Mouse (Mus musculus): ENCODE results near the gene Atxn7l2. TPM values are rescaled to one million over a fixed set of nuclear protein-coding genes. Genes with fewer than 3 reads are reported as not detected.

Gene Atxn7l2
- polyA plus RNA-seq (2015; fragmentation: Nextera tagmentation; extraction: Ambion mirVana), result 4.3 and 4.8 TPM in 2 replicates

DNA sequence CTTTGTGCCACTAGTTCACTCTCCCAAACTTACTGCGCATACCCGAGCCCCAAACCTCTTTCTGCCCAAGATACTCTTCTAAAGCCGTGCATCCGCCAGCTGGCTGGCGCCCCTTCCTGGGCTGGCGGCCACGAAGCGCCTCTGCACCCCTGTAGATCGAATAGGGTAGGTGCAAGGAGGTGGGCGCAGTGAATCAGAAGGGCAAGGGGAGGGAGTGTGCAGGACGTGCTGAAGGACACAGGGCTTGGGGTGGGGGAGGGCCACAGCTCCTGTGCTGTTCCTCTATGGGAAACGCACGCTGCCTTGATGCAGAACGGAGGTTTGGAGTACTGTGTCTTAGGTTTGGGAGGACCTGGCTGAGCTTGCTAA, at the start of gene Atxn7l2:
TSS of gene Atxn7l2 (minus strand) at position 164 of the 369 bp plus-strand sequence.
- peak within 1 kb of the TSS; percentile 94 for H3K4me2 ChIP-seq (replicated peaks; ENCODE audit: low read depth)
- WGBS, result under 1% methylated on average over 14 of the region's 14 CpGs
- H3K4me3 ChIP-seq (ENCODE audit: low read depth, low read length), result peak within 1 kb of the TSS; percentile 76
- ATAC-seq (ENCODE audit: low FRiP score, low TSS enrichment) (peak; percentile 67), DNase-seq (ENCODE audit: low spot score) (no peak)
- H3K36me3 ChIP-seq (ENCODE audit: control insufficient read depth, insufficient read depth, low read length), result no peaks in the 10 kb centered on the region; the same call in 1 of the 2 replicates
- H3K4me1 ChIP-seq (replicated peaks; ENCODE audit: control insufficient read depth, insufficient read depth), result peaks cover 5% of the 10 kb centered on the region; the same call in 1 of the 2 replicates
- H3K27me3 ChIP-seq (ENCODE audit: control insufficient read depth, insufficient read depth, low read length), result no peaks in the 10 kb centered on the region
- H3K9ac ChIP-seq (ENCODE audit: low read length), result peak within 1 kb of the TSS; percentile 87
- TF ChIP-seq EP300 (optimal IDR thresholded peaks at IDR 0.05), result no peak
- peak; percentile 56 for TF ChIP-seq CTCF (IDR thresholded peaks at IDR 0.05; ENCODE audit: low read depth)
- H3K9me3 ChIP-seq (ENCODE audit: control insufficient read depth, low read length), result no peaks in the 10 kb centered on the region
- H3K27ac ChIP-seq (replicated peaks), result peak within 1 kb of the TSS; percentile 91

DNA sequence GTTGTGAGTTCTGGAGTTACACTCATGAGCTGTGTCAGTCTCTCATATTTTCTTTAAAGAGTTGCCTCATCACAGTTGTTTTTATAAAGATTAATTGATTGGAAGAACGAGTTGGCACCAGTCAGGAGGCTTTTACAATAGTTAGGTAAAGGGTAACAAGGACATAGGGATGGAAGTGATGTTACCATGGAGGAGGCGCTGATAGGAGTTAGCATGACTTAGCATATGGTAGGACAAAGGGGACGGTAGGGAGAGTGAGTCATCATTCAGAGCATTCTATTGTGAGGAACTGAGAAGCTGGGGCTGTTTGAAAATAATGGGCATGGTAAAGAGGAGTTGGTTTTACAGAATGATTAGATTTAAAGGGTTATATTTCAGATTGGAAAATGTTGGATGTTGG, 48.6 kb upstream of the Atxn7l2 start:
- Histone ChIP-seq H3K9ac (ENCODE audit: low read length) (no peak overlapping the region), H3K27ac (replicated peaks) (no peak overlapping the region), H3K36me3 (ENCODE audit: control insufficient read depth, insufficient read depth, low read length) (peaks cover 6% of the 10 kb centered on the region), H3K4me3 (ENCODE audit: low read depth, low read length) (no peak overlapping the region), H3K4me1 (replicated peaks; ENCODE audit: control insufficient read depth, insufficient read depth) (no peaks in the 10 kb centered on the region), H3K27me3 (ENCODE audit: control insufficient read depth, insufficient read depth, low read length) (no peaks in the 10 kb centered on the region), H3K4me2 (replicated peaks; ENCODE audit: low read depth) (no peak overlapping the region), H3K9me3 (ENCODE audit: control insufficient read depth, low read length) (no peaks in the 10 kb centered on the region)
- DNase-seq (ENCODE audit: low spot score) (no peak), ATAC-seq (ENCODE audit: low FRiP score, low TSS enrichment) (no peak)
- WGBS, result 56% methylated on average over 3 of the region's 3 CpGs
- TF ChIP-seq CTCF (IDR thresholded peaks at IDR 0.05; ENCODE audit: low read depth), result no peak
- TF ChIP-seq EP300 (optimal IDR thresholded peaks at IDR 0.05), result no peak

DNA sequence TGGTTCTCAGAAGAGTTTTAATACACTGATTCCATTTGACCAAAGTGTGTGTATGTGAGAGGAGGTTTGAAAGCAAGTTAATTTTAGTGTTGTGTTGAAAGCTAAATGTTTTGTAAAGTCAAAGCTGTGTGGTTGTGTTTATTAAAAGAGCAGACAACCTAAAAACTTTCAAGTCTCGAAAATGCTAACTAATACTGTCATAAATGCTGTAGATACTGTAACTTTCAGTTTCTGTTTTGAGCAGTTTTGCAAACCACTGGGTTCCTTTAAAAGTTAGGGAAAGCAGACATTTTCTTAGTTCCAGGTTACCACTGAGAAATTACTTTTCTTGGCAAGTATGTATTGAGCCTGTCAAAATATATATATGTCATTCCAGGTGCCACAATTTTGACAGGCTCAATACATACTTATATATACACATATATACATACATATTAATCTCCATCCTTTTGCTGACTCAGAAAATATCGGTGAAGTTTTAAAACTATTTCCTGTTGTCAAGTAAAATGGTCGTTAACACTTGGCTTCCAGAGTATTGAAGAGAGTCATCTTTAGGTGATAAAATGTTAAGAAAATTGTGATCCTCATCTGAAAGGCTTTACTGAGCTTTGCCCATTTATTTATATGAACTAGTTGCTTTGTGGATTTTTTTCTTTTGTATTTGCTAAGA, 47.2 kb upstream of the Atxn7l2 start:
- Histone ChIP-seq H3K27me3 (ENCODE audit: control insufficient read depth, insufficient read depth, low read length) (no peaks in the 10 kb centered on the region), H3K4me1 (replicated peaks; ENCODE audit: control insufficient read depth, insufficient read depth) (no peaks in the 10 kb centered on the region), H3K9ac (ENCODE audit: low read length) (peak overlapping the region; percentile 86), H3K4me3 (ENCODE audit: low read depth, low read length) (peak overlapping the region; percentile 87), H3K4me2 (replicated peaks; ENCODE audit: low read depth) (peak overlapping the region; percentile 76), H3K27ac (replicated peaks) (no peak overlapping the region), H3K36me3 (ENCODE audit: control insufficient read depth, insufficient read depth, low read length) (peaks cover 4% of the 10 kb centered on the region), H3K9me3 (ENCODE audit: control insufficient read depth, low read length) (no peaks in the 10 kb centered on the region)
- no peak for TF ChIP-seq EP300 (optimal IDR thresholded peaks at IDR 0.05)
- DNase-seq (ENCODE audit: low spot score) (no peak), ATAC-seq (ENCODE audit: low FRiP score, low TSS enrichment) (no peak)
- 47% methylated on average over 3 of the region's 3 CpGs for WGBS

DNA sequence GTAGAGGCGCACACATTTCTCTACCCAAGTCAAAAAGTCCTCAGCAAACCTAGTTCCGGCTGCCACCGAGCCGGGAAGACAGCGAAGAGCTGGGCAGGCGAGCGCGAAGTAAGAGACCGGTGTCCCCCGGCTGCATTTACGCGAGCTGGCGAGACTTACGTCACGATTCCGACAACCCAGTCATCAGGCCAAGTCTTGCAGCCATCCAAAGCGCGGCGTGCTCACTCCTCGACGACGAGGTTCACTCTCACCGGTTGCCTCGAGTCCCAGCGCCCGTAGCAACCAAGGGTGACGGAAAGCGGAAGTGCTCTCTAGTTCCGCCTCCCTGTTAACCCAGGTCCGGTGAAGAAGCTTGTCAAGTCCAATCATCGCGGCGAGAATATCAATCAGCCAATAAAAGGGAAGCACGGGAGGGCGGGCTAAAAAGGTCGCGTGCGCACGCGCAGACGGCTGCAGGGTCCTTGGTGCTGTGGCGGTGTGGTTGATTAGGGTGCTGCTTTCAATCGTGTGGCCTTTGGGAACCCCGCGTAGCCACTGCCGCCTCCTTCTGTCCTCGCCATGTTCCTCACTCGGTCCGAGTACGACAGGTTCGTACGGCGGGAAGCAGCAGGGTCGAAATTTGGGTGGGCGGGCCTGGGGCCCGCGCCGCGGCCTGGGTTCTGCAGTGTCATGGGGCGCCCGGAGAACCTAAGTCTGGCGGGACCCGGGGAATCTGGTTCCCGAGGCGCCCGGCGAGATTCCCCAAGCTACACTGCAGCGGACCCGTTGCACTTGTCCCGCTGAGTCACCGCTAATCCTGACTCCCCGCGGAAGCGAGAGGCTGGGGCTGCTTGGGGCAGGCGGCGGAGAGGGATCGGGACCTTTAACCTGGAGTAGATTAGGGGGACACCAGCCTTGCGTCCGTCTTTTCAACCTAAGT, 46.2 kb upstream of the Atxn7l2 start, which contains the start of gene Psma5:
TSS of gene Psma5 (plus strand) at position 208 of the 919 bp plus-strand sequence.
- peak; percentile 99 for ATAC-seq (ENCODE audit: low FRiP score, low TSS enrichment)
- no peaks in the 10 kb centered on the region for H3K36me3 ChIP-seq (ENCODE audit: control insufficient read depth, insufficient read depth, low read length)
- H3K9me3 ChIP-seq (ENCODE audit: control insufficient read depth, low read length), result no peaks in the 10 kb centered on the region
- H3K27ac ChIP-seq (replicated peaks), result peak within 1 kb of the TSS; percentile 45
- H3K4me3 ChIP-seq (ENCODE audit: low read depth, low read length), result peak within 1 kb of the TSS; percentile 87
- H3K4me2 ChIP-seq (replicated peaks; ENCODE audit: low read depth), result peak within 1 kb of the TSS; percentile 76
- no peaks in the 10 kb centered on the region for H3K4me1 ChIP-seq (replicated peaks; ENCODE audit: control insufficient read depth, insufficient read depth)
- H3K27me3 ChIP-seq (ENCODE audit: control insufficient read depth, insufficient read depth, low read length), result no peaks in the 10 kb centered on the region
- peak; percentile 98 for DNase-seq (ENCODE audit: low spot score)
- under 1% methylated on average over 77 of the region's 79 CpGs for WGBS
- peak within 1 kb of the TSS; percentile 86 for H3K9ac ChIP-seq (ENCODE audit: low read length)
- TF ChIP-seq EP300 (optimal IDR thresholded peaks at IDR 0.05) (no peak), CTCF (IDR thresholded peaks at IDR 0.05; ENCODE audit: low read depth) (0 out of 2 replicates have a peak, but pooled peaks have one; percentile 8)

DNA sequence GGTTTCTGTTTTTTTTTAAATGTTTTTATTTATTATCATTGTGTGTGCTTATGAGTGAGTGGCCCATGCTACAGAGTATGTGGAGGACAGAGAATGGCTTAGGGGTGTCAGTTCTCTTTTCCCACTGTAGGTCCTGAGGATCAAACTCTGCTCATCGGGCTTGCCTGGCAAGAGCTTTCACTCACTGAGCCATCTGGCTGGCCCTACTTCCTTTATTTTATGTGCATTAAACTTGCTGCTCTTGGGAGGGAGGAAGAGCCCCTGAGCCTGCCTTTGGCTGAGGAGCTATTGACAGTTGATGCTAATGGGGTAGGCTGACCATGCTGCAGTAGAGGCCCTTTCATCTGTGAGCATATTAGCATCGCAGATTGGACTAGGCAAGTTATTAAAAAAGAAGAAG, 36.1 kb upstream of the Atxn7l2 start:
- WGBS, result 76% methylated on average over 2 of the region's 2 CpGs
- no peak for TF ChIP-seq CTCF (IDR thresholded peaks at IDR 0.05; ENCODE audit: low read depth)
- TF ChIP-seq EP300 (optimal IDR thresholded peaks at IDR 0.05), result no peak

More for the DNA sequence above, 36.1 kb upstream of the Atxn7l2 start:
- H3K36me3 ChIP-seq (ENCODE audit: control insufficient read depth, insufficient read depth, low read length), result no peaks in the 10 kb centered on the region
- H3K9me3 ChIP-seq (ENCODE audit: control insufficient read depth, low read length), result no peaks in the 10 kb centered on the region
- ATAC-seq (ENCODE audit: low FRiP score, low TSS enrichment) (no peak), DNase-seq (ENCODE audit: low spot score) (no peak)
- no peaks in the 10 kb centered on the region for H3K4me1 ChIP-seq (replicated peaks; ENCODE audit: control insufficient read depth, insufficient read depth)
- H3K4me3 ChIP-seq (ENCODE audit: low read depth, low read length), result no peak overlapping the region
- no peak overlapping the region for H3K9ac ChIP-seq (ENCODE audit: low read length)
- H3K4me2 ChIP-seq (replicated peaks; ENCODE audit: low read depth), result no peak overlapping the region
- H3K27ac ChIP-seq (replicated peaks), result no peak overlapping the region
- H3K27me3 ChIP-seq (ENCODE audit: control insufficient read depth, insufficient read depth, low read length), result no peaks in the 10 kb centered on the region
